Comparison of ENCODE assay signal across 8 mouse cellular contexts in genomic region chr9:98297234-98297936, GRCm38 (mm10). TPM values are rescaled to one million over a fixed set of nuclear protein-coding genes. Genes with fewer than 3 reads are reported as not detected.
DNase-seq lines count a peak whose midpoint lies in the region; ATAC-seq lines count a peak whose summit lies in the region.

No protein-coding gene starts in this region.

- no peaks in the 10 kb centered on the region for H3K9me3 ChIP-seq in neural tube, embryonic 11.5 days (ENCODE audit: control insufficient read depth, low read length)
- no peaks in the 10 kb centered on the region for H3K9me3 ChIP-seq in heart, embryonic 14.5 days (ENCODE audit: control insufficient read depth, low read length)
- H3K9me3 ChIP-seq in limb, embryonic 12.5 days, result no peaks in the 10 kb centered on the region
- H3K9me3 ChIP-seq in midbrain, embryonic 16.5 days (replicated peaks; ENCODE audit: control insufficient read depth, low read length, poor library complexity, severe bottlenecking), result no peaks in the 10 kb centered on the region

- H3K27me3 ChIP-seq in neural tube, embryonic 11.5 days (ENCODE audit: control insufficient read depth, insufficient read depth, low read length), result no peaks in the 10 kb centered on the region
- no peaks in the 10 kb centered on the region for H3K27me3 ChIP-seq in heart, embryonic 14.5 days (ENCODE audit: control insufficient read depth, insufficient read depth, low read length)
- H3K27me3 ChIP-seq in limb, embryonic 12.5 days, result no peaks in the 10 kb centered on the region
- no peaks in the 10 kb centered on the region for H3K27me3 ChIP-seq in midbrain, embryonic 16.5 days (ENCODE audit: control insufficient read depth, insufficient read depth, low read depth, low read length)

- no peak overlapping the region for H3K27ac ChIP-seq in neural tube, embryonic 11.5 days (ENCODE audit: low read depth, low read length)
- H3K27ac ChIP-seq in heart, embryonic 14.5 days (replicated peaks in 1 of 2; ENCODE audit: control insufficient read depth in 1 of 2, insufficient read depth in 1 of 2, low read depth in 2 of 2, low read length in 2 of 2), result no peak overlapping the region
- no peak overlapping the region for H3K27ac ChIP-seq in limb, embryonic 12.5 days
- H3K27ac ChIP-seq in midbrain, embryonic 16.5 days (ENCODE audit: low read length), result no peak overlapping the region

- peak overlapping the region; percentile 62 for H3K4me2 ChIP-seq in neural tube, embryonic 11.5 days (ENCODE audit: low read depth)
- peak overlapping the region; percentile 94 for H3K4me2 ChIP-seq in heart, embryonic 14.5 days (ENCODE audit: low read length)
- peak overlapping the region; percentile 74 for H3K4me2 ChIP-seq in limb, embryonic 12.5 days
- peak overlapping the region; percentile 87 for H3K4me2 ChIP-seq in midbrain, embryonic 16.5 days (ENCODE audit: low read length)

- no peak overlapping the region; the same call in 1 of the 2 replicates for H3K9ac ChIP-seq in neural tube, embryonic 11.5 days (ENCODE audit: low read length)
- H3K9ac ChIP-seq in heart, embryonic 14.5 days (ENCODE audit: low read length), result peak overlapping the region; percentile 75
- H3K9ac ChIP-seq in limb, embryonic 12.5 days (replicated peaks), result peak overlapping the region; percentile 31; the same call in 1 of the 2 replicates
- H3K9ac ChIP-seq in midbrain, embryonic 16.5 days (ENCODE audit: low read depth, low read length), result peak overlapping the region; percentile 61

- ATAC-seq in neural tube, embryonic 11.5 days (ENCODE audit: insufficient read depth, low FRiP score, low TSS enrichment), result peak; percentile 22; the same call in 1 of the 2 replicates
- ATAC-seq in heart, embryonic 14.5 days (ENCODE audit: insufficient number of reproducible peaks, insufficient read depth, low FRiP score, low read depth), result 0 out of 2 replicates have a peak, but pooled peaks have one; percentile 44
- ATAC-seq in limb, embryonic 12.5 days (ENCODE audit: insufficient number of reproducible peaks, insufficient read depth, low FRiP score, low TSS enrichment, low read depth), result peak; percentile 27; the same call in 1 of the 2 replicates
- peak; percentile 57 for ATAC-seq in midbrain, embryonic 16.5 days
- no peak; the same call in 1 of the 2 replicates for ATAC-seq in monocyte, adult 5-6 weeks (replicated peaks; ENCODE audit: insufficient number of reproducible peaks, low FRiP score, low TSS enrichment, poor library complexity, severe bottlenecking)

- H3K4me3 ChIP-seq in neural tube, embryonic 11.5 days (ENCODE audit: low read depth, low read length), result peak overlapping the region; percentile 47
- H3K4me3 ChIP-seq in heart, embryonic 14.5 days (ENCODE audit: control insufficient read depth in 1 of 2, insufficient read depth in 1 of 2, low read depth in 1 of 2, low read length in 2 of 2), result peak overlapping the region; percentile 56 to 64
- H3K4me3 ChIP-seq in limb, embryonic 12.5 days (replicated peaks), result peak overlapping the region; percentile 47
- H3K4me3 ChIP-seq in midbrain, embryonic 16.5 days (ENCODE audit: low read depth, low read length), result peak overlapping the region; percentile 55

- no peaks in the 10 kb centered on the region for H3K36me3 ChIP-seq in neural tube, embryonic 11.5 days (ENCODE audit: control insufficient read depth, insufficient read depth, low read length)
- no peaks in the 10 kb centered on the region for H3K36me3 ChIP-seq in heart, embryonic 14.5 days (ENCODE audit: control insufficient read depth, insufficient read depth, low read length)
- H3K36me3 ChIP-seq in limb, embryonic 12.5 days, result no peaks in the 10 kb centered on the region
- H3K36me3 ChIP-seq in midbrain, embryonic 16.5 days (ENCODE audit: control insufficient read depth, insufficient read depth, low read length), result no peaks in the 10 kb centered on the region

- no peak for DNase-seq in neural tube, embryonic 11.5 days (ENCODE audit: low spot score)
- DNase-seq in neural tube, embryonic 10.5 days (ENCODE audit: extremely low spot score, low spot score), result no peak
- DNase-seq in c-Kit-positive CD71-positive TER-119-negative erythroid progenitor cells, embryonic 14.5 days (ENCODE audit: low read depth), result peak; percentile 47
- DNase-seq in frontal cortex, postnatal 14 days (ENCODE audit: low spot score in 2 of 2), result no peak

- peaks cover 7% of the 10 kb centered on the region; the same call in 1 of the 2 replicates for H3K4me1 ChIP-seq in neural tube, embryonic 11.5 days (ENCODE audit: control insufficient read depth, insufficient read depth, low read length)
- H3K4me1 ChIP-seq in heart, embryonic 14.5 days (ENCODE audit: control insufficient read depth in 2 of 2, insufficient read depth in 2 of 2, low read length in 2 of 2), result peaks cover 4 to 11% of the 10 kb centered on the region in 2 experiments
- peaks cover 9% of the 10 kb centered on the region for H3K4me1 ChIP-seq in limb, embryonic 12.5 days (replicated peaks)
- peaks cover 11% of the 10 kb centered on the region for H3K4me1 ChIP-seq in midbrain, embryonic 16.5 days (ENCODE audit: control insufficient read depth, insufficient read depth, low read length)

- WGBS in neural tube, embryonic 11.5 days, result 18% methylated on average over 12 of the region's 12 CpGs
- 14% methylated on average over 12 of the region's 12 CpGs for WGBS in heart, embryonic 14.5 days
- 12% methylated on average over 12 of the region's 12 CpGs for WGBS in limb, embryonic 12.5 days
- 13% methylated on average over 11 of the region's 12 CpGs for WGBS in midbrain, embryonic 16.5 days

RNA-seq across cellular contexts. Expression of gene Nmnat3, which starts 10.2 kb away (rescaled TPM):
- polyA plus RNA-seq in neural tube, embryonic 11.5 days (2014; fragmentation: Nextera tagmentation; extraction: Ambion mirVana), result 2.9 and 3.1 TPM in 2 replicates
- polyA plus RNA-seq in heart, embryonic 14.5 days (2014; fragmentation: Nextera tagmentation; extraction: Ambion mirVana), result 10.0 and 11.2 TPM in 2 replicates
- 4.2 and 5.6 TPM in 2 replicates for polyA plus RNA-seq in limb, embryonic 12.5 days (2016; fragmentation: Nextera tagmentation; extraction: Ambion mirVana)
- polyA plus RNA-seq in midbrain, embryonic 16.5 days (2015; fragmentation: Nextera tagmentation; extraction: Ambion mirVana), result 0.98 and 1.1 TPM in 2 replicates
- total RNA-seq in monocyte, adult 5-6 weeks (2017), result 5.2 to 8.6 TPM (median 7.2 TPM) in 3 replicates
